Mouse (Mus musculus) heart, adult 18-20 months (tissue): ENCODE data around the gene Phtf2. TPM values are rescaled to one million over a fixed set of nuclear protein-coding genes. Genes with fewer than 3 reads are reported as not detected.
"Not testable (repeated sequence)": the region's sequence is repeated elsewhere in the genome, so short reads cannot be mapped to it uniquely, and the experiment has no call there.

ENCODE experiments used
- DNase-seq, 2 experiments: peaks; one replicate each; pipeline ENCODE4 v3.0.0; 2021 to 2022; ENCODE audit warnings: mixed read lengths in 1 of 2
- total RNA-seq, 2 experiments: library from RNA; stranded (reverse); gene quantifications; 2 replicates each; pipeline ENCODE4 v1.2.3; 2021

Phtf2 gene
- total RNA-seq, 2 experiments from 2014 or later: 62.5 to 66.6 TPM

DNA sequence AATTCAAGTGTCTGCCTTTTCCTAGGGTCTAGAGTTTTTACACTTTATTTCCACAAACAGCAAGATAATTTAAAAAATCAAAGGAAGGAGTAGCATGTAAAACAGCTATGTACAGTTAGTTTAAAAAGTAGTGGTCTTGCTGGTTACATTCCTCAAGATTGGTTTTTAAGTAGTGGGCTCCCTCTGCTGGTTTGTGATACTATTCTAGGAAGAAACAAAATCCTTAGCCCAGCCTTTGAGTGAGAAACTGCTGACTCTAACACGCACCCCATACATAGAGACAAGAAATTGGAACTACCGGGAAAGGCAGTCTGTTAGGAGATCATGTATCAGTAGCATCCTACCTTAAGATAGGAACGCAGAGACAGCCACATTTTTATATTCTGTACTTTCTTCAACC lies 108.6 kb downstream of the Phtf2 start:
- DNase-seq: peak in 1 of 2 experiments; percentile 54

DNA sequence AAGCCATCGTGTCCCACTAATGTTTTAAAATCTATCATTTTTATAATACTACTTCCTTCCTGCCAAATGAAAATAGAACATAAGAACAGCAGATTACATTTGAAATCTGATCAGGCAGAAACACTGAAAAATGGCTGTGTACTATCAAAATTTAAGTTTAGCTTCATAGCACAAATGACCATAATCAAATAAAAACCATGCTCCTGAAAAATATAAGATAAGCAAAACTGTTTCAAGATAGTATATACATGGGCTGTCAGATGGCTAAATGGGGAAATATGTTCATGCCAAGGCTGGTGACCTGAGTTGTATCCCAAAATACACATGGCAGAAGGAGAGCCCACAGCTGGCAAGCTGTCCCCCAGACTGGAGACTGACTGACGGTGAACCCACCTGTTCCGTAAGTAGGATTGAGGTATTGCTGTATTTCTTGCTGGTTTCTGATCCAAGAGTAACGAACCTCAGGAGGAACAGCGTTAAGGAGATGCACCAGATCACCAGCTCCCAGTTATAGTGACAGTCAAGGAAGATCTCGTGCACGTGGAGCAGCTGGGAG lies 116.5 kb downstream of the Phtf2 start:
- peak; percentile 15 to 27 for DNase-seq

DNA sequence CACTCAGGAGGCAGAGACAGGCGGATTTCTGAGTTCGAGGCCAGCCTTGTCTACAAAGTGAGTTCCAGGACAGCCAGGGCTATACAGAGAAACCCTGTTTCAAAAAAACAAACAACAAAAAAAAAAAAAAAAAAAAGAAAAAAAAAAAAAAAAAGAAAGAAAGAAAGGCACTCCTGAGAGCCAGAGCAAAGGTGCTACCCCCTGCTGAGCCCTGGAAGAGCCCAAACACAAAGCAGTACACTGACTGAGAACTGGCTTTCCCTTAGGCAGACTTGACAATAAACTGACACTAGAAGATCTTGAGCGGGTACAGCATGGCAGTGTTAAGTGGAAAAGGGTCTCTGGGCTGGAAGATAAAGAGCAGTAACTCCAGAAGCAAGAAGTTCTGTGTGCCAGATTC lies 119.5 kb downstream of the Phtf2 start:
- DNase-seq: not testable (repeated sequence)

DNA sequence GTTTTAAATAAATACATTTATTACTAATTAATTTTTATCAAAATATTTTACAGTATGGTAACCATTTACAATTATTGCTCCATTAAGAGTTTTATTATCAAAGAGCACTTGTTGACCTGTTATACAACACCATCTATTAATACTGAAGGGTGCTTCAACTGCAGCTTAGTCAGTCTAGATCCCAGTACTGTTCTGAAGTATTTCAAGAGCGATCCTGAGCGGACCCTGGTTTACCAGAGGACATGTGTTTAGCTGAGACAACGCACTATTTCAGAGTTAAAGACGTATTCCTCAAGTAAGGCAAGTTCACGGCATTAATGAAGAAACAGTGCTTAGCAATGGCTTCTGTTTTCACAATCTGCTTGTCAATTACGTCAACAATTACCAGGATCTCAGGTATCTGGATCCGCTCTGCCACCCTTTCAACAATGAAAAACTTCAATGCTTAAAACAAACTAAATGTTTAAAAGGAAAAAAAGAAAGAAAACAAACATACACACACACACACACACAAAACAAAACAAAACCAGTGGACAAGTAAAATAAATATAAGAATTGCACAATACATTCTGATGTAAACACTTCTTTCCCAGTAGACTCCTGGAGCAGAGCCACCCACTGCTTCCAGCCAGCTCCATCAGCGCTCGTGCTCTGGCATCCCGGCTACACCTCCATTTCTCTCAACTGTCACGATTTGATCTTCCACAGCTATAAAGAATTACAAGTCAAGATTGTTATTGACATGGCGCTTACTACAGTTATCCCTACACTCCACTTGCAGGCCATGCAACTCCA lies 121.4 kb downstream of the Phtf2 start:
- peak in 1 of 2 experiments; percentile 15 for DNase-seq

DNA sequence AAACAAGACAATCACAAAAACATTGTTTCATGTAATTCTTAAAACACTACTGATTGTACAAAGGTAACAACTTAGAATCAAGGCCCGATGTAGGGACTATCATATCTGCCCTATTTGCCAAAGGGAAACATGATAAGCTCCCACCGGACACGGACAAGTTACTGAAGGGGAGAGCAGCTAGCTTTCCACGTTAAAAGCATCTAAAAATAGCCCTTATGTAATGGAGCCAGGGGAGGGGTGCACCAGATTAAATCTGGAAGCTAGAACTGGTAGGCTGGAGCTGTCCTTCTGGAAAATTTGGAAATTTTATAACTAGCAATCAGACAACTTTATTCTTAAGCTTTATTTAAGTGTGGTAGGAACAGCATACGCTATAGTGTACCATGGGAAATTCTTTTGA lies 122.2 kb downstream of the Phtf2 start:
- peak; percentile 21 to 34 for DNase-seq

DNA sequence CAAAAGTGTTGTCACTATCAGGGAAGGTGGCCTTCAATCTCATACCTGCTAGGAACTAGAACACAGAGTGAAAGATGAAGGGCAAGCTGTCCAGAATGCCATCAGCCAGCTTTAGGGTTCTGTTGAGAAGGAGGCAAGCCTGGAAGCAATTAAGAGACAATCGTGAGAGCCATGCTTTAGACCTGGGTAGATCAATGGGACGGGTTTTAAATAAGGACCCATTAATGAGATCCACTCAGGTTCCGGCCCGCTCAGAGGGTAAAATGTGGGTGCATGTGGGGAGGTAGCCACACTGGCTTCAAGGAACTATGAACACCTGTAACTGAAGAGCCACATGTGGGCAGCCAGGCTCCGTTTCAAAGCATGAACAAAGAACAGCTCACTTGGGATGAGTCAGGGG lies 128.0 kb downstream of the Phtf2 start:
- no peak for DNase-seq

DNA sequence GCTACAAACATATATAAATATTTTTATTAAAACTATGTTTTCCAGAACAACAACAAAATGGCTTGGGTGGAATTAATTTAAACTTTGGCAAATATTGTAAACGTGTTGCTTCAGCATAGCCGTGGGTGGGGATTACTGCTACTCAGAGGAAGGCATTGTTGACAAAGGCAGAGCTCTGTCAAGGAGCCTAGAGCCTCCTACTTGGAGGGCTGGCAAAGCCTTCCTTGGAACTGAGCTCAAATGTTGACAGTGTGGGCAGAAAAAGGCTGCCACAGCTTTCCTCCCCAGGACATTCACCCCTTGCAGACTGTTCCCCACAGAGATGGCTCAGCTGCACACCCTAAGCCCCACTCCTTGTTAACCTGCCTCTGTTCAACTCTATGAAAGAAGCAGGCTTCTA lies 128.8 kb downstream of the Phtf2 start:
- DNase-seq: no peak

DNA sequence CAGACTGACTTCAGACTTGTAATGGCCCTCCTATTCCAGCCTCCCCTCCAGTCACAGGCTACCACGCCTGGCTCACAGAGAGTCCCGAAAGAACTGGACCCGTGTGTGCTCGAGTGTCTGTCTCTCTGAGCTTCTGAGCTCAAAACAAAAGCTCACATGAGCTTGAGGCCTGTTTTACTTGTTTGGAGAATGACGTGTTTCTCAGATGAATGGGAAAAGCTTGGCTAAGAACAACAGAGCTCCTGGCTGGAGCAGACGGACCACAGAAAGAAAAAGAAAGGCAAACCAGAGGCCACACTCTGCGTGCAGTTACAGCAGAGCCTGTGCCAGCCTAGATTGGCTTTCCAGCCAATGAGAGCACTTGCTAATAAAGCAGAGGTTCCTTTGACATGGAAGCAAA lies 130.2 kb downstream of the Phtf2 start:
- peak; percentile 8 to 14 for DNase-seq

DNA sequence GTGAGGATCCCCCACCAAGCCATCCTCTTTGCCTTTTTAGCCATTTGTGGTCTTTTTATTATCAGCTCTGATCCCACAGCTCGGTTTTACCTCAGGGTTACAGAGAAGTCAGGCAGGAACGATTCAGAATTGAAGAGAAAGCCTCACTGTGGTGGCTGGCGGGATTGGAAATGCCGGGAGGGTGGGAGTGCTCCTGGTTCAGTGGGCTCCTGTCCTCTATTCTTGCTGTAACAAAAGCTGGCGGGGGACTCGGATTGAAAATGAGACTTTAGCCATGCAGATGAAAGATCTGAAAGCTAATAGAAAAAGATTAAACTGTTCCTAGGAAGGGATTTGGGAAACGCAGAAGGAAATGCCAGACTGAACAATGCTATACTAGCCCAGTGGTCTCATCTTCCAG lies 130.9 kb downstream of the Phtf2 start:
- no peak for DNase-seq

DNA sequence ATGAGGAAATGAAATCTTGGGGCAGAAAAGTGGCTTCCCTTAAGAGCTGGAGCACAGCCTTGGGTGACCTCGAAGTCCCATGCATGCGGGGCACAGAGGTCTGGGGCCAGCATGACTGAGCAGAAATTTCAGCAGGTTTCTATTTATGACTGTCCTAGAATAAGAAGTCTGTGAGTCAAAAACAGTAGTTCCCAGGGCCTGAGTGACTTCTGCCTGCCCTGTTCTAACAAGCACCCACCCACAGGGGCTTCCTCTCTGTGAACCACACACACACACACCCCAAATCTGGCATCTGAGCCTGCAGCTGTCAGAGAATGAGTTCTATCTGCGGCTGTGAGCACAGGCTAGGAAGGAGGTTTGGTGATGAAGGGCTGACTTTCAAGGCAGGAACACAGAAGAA lies 132.4 kb downstream of the Phtf2 start:
- peak in 1 of 2 experiments; percentile 6 for DNase-seq

DNA sequence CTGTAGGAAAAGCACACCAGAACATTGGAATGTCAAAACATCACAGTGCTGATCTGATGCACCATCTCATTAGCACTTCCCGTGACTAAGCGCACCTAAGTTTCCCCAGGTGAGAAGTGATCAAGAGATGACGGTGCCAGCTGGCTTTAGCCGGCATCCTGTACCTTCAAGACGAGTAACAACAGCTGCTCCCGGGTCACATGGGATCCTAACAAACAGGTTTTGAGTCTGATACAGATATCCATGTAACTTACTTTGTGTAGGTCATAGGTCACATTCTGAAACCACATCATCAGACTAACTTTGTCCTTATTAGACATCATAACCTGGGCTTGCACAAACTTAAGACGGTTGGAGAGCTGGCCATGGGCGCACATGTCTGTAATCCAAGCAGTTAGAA lies 133.1 kb downstream of the Phtf2 start:
- DNase-seq: no peak

DNA sequence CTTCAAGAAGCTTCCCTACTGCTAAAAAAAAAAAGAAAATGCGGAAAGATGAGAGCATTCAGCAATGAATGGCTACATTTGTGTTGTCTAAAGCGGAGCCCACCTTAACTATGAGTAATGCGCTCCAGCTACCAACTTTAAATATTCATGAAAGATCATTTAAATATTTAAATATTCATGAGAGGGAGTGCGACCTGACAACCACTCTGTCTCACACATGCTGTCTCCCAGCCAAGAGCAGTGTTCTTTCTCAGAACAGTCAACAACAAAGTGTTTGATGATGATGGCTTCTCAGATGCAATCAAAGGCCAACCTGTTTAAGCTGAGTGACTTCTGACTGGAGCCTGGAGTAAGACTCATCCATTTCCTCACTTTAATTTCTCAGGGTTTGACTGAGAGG lies 133.8 kb downstream of the Phtf2 start:
- DNase-seq: no peak

DNA sequence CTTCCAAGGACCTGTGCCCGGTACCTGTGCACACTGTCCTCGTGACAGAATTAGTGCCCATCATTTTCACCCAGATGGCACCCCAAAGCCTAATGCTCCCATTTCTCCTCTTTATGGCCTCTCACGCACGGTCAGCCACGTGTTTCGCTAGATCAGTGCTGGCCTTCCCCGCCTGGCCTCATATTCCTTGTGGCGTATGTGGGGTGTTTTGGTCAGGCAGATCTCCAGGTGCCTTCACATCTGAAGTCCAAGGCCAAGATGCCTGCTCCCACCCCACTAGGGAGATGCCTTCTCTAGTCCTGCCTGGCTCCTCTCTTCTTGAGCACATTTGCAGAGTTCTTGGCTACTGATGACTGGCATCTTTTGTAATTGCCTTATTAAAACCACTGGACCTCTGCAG lies 140.0 kb downstream of the Phtf2 start:
- no peak for DNase-seq

DNA sequence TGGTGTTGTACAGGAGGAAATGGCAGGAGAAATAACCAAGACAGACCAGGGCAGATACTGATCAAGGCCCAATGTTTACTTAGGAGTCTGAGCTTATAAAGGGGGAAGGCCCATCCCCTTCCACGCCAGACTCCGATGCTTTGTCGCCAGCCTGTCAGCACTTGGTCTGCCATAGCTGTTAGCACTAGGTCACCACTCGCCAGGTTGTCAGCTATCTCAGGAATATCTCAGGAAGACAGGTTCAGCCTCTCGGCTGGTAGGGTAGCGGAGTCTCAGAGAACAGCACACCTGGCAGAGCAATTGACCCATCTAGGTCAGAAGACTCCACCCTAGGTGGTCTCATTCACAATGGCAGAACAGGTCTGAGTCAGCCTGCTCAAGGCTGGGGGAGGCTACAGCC lies 140.7 kb downstream of the Phtf2 start:
- DNase-seq: no peak

DNA sequence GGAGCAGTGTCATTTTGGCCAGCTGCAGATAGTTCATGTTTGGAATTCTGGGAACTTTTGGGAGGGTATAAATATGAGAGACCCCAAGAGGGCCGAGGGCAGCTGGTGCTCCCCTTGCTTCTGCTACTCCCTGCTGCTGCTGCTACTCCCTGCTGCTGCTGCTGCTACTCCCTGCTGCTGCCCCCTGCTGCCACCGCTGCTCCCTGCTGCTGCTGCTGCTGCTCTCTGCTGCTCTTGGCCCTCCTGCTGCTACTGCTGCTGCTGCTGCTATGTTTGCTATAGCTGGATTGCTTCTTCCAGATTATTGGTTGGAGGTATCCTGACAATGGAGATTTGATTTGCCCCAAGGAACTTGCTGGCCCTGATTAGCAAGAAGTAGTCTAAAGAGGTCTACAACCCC lies 143.1 kb downstream of the Phtf2 start:
- DNase-seq: no peak

DNA sequence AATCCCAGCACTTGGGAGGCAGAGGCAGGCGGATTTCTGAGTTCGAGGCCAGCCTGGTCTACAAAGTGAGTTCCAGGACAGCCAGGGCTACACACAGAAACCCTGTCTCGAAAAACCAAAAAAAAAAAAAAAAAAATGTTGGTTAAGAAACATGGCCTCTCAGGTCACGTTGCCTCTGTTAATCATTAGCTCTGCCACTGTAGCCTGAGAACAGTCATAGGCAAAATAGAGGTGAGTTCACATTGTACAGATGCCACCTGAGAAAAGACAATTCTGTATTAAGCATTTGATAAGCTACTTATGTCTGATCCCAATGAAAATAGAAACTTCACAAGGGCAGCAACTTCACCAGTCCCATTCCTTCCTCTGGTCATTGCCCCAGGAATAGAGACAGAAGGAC lies 158.7 kb downstream of the Phtf2 start:
- not testable (repeated sequence) for DNase-seq

DNA sequence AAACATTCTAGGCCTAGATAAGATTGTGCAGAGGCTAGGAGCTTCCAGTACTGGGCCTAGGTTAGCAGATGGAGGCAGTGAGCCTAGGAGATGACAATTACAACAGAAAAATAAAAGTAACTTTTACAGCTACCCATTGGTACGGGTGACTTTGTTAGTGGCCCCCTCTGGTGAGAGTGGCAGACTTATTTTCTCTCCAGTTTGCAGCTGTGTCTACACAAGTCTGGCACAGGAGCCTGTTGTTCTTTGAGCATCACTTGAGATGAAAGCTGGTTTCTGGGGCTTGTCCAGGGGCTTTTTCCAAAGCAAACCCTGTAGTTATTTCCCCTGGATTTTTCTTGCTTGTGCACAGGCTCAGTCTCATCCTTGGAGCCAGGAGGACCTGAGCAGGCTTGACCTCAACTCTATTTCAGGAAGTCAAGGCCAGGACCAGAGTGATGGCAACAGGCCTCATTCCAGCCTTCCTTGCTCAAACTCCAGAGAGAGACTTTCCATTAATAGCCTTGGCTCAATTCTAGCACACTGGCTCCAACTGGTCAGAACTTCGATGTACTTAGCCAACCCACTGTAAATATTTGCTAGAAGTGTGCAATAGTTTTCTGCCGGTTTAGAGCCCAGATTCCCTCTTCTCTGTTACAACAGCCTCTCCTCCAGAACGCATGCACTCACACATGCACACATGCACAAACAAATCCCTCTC lies 161.6 kb downstream of the Phtf2 start:
- DNase-seq: peak; percentile 71 to 81

DNA sequence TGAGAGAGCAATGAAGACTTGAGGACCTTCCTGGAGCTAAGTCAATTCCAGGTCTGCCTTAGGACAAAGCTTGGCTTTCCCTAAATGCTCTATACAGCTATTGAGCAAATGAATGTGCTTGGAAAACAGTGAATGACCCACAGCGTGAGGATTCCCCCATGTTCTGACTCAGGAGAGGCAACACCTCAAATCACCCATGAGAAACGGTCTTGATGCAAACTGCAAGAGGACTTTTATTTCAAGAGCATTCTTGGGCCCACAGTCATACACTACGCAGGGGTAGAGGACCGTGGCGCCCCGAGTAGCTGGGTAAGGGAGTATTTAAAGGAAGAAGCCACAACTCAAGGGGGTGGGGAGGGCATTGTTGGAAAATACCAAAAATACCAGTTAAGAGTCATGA lies 165.9 kb downstream of the Phtf2 start:
- not testable (repeated sequence) for DNase-seq

DNA sequence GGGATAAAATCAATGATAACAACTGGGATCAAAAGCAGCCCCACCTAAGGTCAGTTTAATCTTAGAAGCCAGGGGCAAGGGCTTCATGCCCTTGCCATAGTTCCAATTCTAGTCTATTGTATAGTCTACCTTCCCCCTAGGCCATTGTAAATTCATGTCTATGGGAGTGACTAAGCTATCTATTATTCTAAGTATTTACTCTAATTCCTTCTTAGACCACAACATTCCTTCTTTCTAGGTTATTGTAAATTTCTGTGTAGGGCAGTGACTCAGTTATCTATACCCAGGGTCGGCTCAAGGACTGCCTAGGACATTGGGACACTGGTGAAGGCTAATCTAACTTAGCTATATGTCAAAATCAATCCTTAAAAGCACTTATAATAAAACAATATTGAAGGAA lies 167.3 kb downstream of the Phtf2 start:
- not testable (repeated sequence) for DNase-seq

DNA sequence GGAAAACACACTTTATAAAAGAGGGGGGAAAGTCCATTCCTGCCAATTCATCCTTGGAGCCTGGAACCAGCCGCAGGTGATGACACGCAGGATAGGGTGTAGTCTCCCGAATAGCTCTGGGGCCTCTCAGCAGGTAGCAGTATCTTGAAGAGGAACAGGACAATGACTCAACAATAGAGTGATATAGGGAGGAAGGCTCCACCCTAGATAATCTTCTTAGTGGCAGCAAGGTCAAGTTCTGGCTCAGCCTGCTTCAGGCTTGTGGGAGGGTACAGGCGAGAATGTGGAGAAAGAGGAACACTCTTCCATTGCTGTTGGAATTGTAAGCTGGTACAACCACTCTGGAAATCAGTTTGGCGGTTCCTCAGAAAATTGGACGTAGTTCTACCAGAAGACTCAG lies 171.1 kb downstream of the Phtf2 start:
- not testable (repeated sequence) for DNase-seq
